Mouse (Mus musculus): ENCODE results near the gene Oas1f. TPM values are rescaled to one million over a fixed set of nuclear protein-coding genes. Genes with fewer than 3 reads are reported as not detected.

Gene Oas1f
- total RNA-seq, 1 experiment, result 0.45 TPM

- peak overlapping the region; percentile 84 for H3K27ac ChIP-seq (ENCODE audit: insufficient read depth, low read depth, low read length, poor library complexity, severe bottlenecking)
- no peak overlapping the region for H3K4me3 ChIP-seq (ENCODE audit: insufficient read depth in 1 of 2, low read depth in 1 of 2, low read length in 2 of 2, poor library complexity in 1 of 2, severe bottlenecking in 1 of 2)
- no peaks in the 10 kb centered on the region for H3K9me3 ChIP-seq (ENCODE audit: control insufficient read depth, insufficient read depth, low read depth, low read length)
- DNase-seq (ENCODE audit: low read depth, low spot score), result no peak
- in situ Hi-C loops (cut with MboI; ENCODE audit: low sequenced_read_pairs in 2 of 2, unreplicated experiment in 2 of 2), result no loop called here
- TF ChIP-seq ZC3H11A (IDR thresholded peaks at IDR 0.05; ENCODE audit: borderline replicate concordance, low read depth, low read length), result no peak
- no peak for TF ChIP-seq CHD2 (IDR thresholded peaks at IDR 0.05; ENCODE audit: low read depth, low read length)
- TF ChIP-seq ZNF384 (IDR thresholded peaks at IDR 0.05; ENCODE audit: low read depth, low read length), result no peak
- no peak for TF ChIP-seq HCFC1 (IDR thresholded peaks at IDR 0.05; ENCODE audit: borderline replicate concordance, insufficient read depth, low read length)
- no peak for TF ChIP-seq MAFK (IDR thresholded peaks at IDR 0.05; ENCODE audit: insufficient read depth, low read depth, low read length)
- H3K9ac ChIP-seq (ENCODE audit: insufficient read depth, low read depth, low read length, poor library complexity, severe bottlenecking), result peak overlapping the region; percentile 18; the same call in 1 of the 2 replicates
- H3K4me1 ChIP-seq (ENCODE audit: control insufficient read depth in 2 of 2, insufficient read depth in 2 of 2, low read length in 2 of 2, poor library complexity in 1 of 2), result peaks cover 0 to 5% of the 10 kb centered on the region in 2 experiments; a peak in 2 of 4 replicates
- H3K36me3 ChIP-seq (ENCODE audit: control insufficient read depth, insufficient read depth, low read length, poor library complexity, severe bottlenecking), result peaks cover 8% of the 10 kb centered on the region
Measured at GRCm38 (mm10) chr5:120895231-120895900, 48.2 kb downstream of the Oas1f start.

GRCm38 (mm10) chr5:120898307-120898706, 51.1 kb downstream of the Oas1f start:
- TF ChIP-seq MAFK (IDR thresholded peaks at IDR 0.05; ENCODE audit: insufficient read depth, low read depth, low read length) (no peak), ZC3H11A (IDR thresholded peaks at IDR 0.05; ENCODE audit: borderline replicate concordance, low read depth, low read length) (no peak), ZNF384 (IDR thresholded peaks at IDR 0.05; ENCODE audit: low read depth, low read length) (no peak), CHD2 (IDR thresholded peaks at IDR 0.05; ENCODE audit: low read depth, low read length) (no peak)
- peaks cover 0 to 5% of the 10 kb centered on the region in 2 experiments; a peak in 2 of 4 replicates for H3K4me1 ChIP-seq (ENCODE audit: control insufficient read depth in 2 of 2, insufficient read depth in 2 of 2, low read length in 2 of 2, poor library complexity in 1 of 2)
- in situ Hi-C loops (cut with MboI; ENCODE audit: low sequenced_read_pairs in 2 of 2, unreplicated experiment in 2 of 2), result no loop called here
- no peak overlapping the region for H3K4me3 ChIP-seq (ENCODE audit: insufficient read depth in 1 of 2, low read depth in 1 of 2, low read length in 2 of 2, poor library complexity in 1 of 2, severe bottlenecking in 1 of 2)
- no peak for DNase-seq (ENCODE audit: low read depth, low spot score)
- no peak overlapping the region for H3K9ac ChIP-seq (ENCODE audit: insufficient read depth, low read depth, low read length, poor library complexity, severe bottlenecking)
- peaks cover 4% of the 10 kb centered on the region for H3K36me3 ChIP-seq (ENCODE audit: control insufficient read depth, insufficient read depth, low read length, poor library complexity, severe bottlenecking)
- H3K9me3 ChIP-seq (ENCODE audit: control insufficient read depth, insufficient read depth, low read depth, low read length), result no peaks in the 10 kb centered on the region
- no peak overlapping the region for H3K27ac ChIP-seq (ENCODE audit: insufficient read depth, low read depth, low read length, poor library complexity, severe bottlenecking)

GRCm38 (mm10) chr5:120898726-120899125, 51.6 kb downstream of the Oas1f start:
- TF ChIP-seq ZC3H11A (IDR thresholded peaks at IDR 0.05; ENCODE audit: borderline replicate concordance, low read depth, low read length) (no peak), HCFC1 (IDR thresholded peaks at IDR 0.05; ENCODE audit: borderline replicate concordance, insufficient read depth, low read length) (no peak), MAFK (IDR thresholded peaks at IDR 0.05; ENCODE audit: insufficient read depth, low read depth, low read length) (no peak), CHD2 (IDR thresholded peaks at IDR 0.05; ENCODE audit: low read depth, low read length) (no peak), ZNF384 (IDR thresholded peaks at IDR 0.05; ENCODE audit: low read depth, low read length) (no peak)

GRCm38 (mm10) chr5:120900666-120901065, 53.5 kb downstream of the Oas1f start:
- no peak for TF ChIP-seq HCFC1 (IDR thresholded peaks at IDR 0.05; ENCODE audit: borderline replicate concordance, insufficient read depth, low read length)
- TF ChIP-seq CHD2 (IDR thresholded peaks at IDR 0.05; ENCODE audit: low read depth, low read length), result no peak
- peaks cover 4% of the 10 kb centered on the region for H3K36me3 ChIP-seq (ENCODE audit: control insufficient read depth, insufficient read depth, low read length, poor library complexity, severe bottlenecking)
- in situ Hi-C loops (cut with MboI; ENCODE audit: low sequenced_read_pairs in 2 of 2, unreplicated experiment in 2 of 2), result no loop called here

More at GRCm38 (mm10) chr5:120898726-120899125, 51.6 kb downstream of the Oas1f start:
- in situ Hi-C loops (cut with MboI; ENCODE audit: low sequenced_read_pairs in 2 of 2, unreplicated experiment in 2 of 2), result no loop called here
- no peak overlapping the region for H3K4me3 ChIP-seq (ENCODE audit: insufficient read depth in 1 of 2, low read depth in 1 of 2, low read length in 2 of 2, poor library complexity in 1 of 2, severe bottlenecking in 1 of 2)
- H3K36me3 ChIP-seq (ENCODE audit: control insufficient read depth, insufficient read depth, low read length, poor library complexity, severe bottlenecking), result peaks cover 4% of the 10 kb centered on the region
- peaks cover 0 to 5% of the 10 kb centered on the region in 2 experiments; a peak in 2 of 4 replicates for H3K4me1 ChIP-seq (ENCODE audit: control insufficient read depth in 2 of 2, insufficient read depth in 2 of 2, low read length in 2 of 2, poor library complexity in 1 of 2)
- no peak overlapping the region for H3K27ac ChIP-seq (ENCODE audit: insufficient read depth, low read depth, low read length, poor library complexity, severe bottlenecking)
- no peak for DNase-seq (ENCODE audit: low read depth, low spot score)
- H3K9ac ChIP-seq (ENCODE audit: insufficient read depth, low read depth, low read length, poor library complexity, severe bottlenecking), result no peak overlapping the region
- no peaks in the 10 kb centered on the region for H3K9me3 ChIP-seq (ENCODE audit: control insufficient read depth, insufficient read depth, low read depth, low read length)

More at GRCm38 (mm10) chr5:120900666-120901065, 53.5 kb downstream of the Oas1f start:
- no peak overlapping the region for H3K27ac ChIP-seq (ENCODE audit: insufficient read depth, low read depth, low read length, poor library complexity, severe bottlenecking)
- no peak for DNase-seq (ENCODE audit: low read depth, low spot score)
- no peak overlapping the region for H3K9ac ChIP-seq (ENCODE audit: insufficient read depth, low read depth, low read length, poor library complexity, severe bottlenecking)
- H3K4me3 ChIP-seq (ENCODE audit: insufficient read depth in 1 of 2, low read depth in 1 of 2, low read length in 2 of 2, poor library complexity in 1 of 2, severe bottlenecking in 1 of 2), result no peak overlapping the region
- H3K4me1 ChIP-seq (ENCODE audit: control insufficient read depth in 2 of 2, insufficient read depth in 2 of 2, low read length in 2 of 2, poor library complexity in 1 of 2), result no peaks in the 10 kb centered on the region
- H3K9me3 ChIP-seq (ENCODE audit: control insufficient read depth, insufficient read depth, low read depth, low read length), result no peaks in the 10 kb centered on the region

Measured in ES-E14 (cell line).